Mouse (Mus musculus): ENCODE measurements around the gene Bri3bp.
"Not testable (repeated sequence)": the region's sequence is repeated elsewhere in the genome, so short reads cannot be mapped to it uniquely, and the experiment has no call there.

The Bri3bp gene

GRCm38 (mm10) chr5:125408842-125409241 lies 32.5 kb upstream of the Bri3bp start:
- DNase-seq (ENCODE audit: low spot score in 2 of 2) = peak; percentile 89 to 96

DNA sequence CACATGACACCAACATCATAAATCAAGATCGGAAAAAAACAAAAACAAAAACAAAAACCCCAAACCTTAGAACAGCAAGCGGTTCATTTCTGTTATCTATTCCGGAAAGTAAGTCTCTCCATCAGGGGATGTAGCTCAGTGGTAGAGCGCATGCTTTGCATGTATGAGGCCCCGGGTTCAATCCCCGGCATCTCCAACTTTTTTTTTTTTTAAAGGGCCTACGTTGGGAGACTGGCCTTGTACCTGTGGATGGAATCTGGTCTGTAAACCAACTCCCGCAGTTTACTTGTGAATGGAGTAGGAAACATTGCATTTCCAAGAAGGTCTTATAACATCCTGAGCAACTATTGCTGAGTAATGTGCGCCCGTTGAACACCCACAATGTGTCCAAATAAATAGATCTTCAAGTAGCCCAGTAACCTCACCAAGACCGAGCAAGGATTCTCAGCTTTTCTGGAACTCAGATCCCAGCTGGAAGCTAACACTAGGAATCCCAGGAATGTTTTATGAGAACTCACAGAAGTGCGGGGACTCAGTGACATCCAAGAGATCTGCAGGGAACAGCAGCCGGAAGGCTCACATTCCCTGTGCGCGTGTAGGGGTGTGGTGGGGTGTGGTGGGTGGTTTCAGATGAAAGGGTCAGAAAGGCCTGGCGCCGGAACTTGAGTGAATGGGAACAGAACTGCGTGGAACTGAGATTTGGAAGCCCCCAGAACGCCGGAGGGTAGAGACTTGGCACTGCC lies 31.8 kb upstream of the Bri3bp start:
- DNase-seq (ENCODE audit: low spot score in 2 of 2) = peak; percentile 50 to 74

DNA sequence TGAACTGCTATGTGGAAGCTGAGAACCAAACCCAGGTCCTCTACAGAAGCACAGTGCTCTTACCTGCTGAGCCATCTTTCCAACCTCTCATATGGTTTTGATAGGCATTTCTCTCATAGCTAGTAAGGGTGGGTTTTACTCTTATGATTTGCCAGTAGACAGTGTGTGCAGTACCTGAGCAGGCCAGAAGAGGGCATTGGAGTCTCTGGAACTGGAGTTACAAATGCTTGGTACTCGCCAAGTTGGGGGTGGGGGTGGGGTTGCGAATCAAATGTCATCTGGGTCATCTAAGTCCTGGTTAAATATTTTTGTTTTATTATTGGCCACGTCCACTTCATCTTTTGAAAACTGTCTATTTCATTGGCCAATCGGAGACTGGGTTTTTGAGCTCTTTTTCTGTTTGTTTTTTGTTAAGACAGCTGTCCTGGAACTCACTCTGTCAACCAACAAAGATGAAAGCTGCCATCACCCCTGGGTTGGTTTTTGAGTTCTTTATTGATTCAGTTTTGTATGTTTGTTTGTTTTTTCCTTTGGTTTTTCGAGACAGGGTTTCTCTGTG lies 29.3 kb upstream of the Bri3bp start:
- peak; percentile 75 to 82 for DNase-seq (ENCODE audit: low spot score in 2 of 2)

DNA sequence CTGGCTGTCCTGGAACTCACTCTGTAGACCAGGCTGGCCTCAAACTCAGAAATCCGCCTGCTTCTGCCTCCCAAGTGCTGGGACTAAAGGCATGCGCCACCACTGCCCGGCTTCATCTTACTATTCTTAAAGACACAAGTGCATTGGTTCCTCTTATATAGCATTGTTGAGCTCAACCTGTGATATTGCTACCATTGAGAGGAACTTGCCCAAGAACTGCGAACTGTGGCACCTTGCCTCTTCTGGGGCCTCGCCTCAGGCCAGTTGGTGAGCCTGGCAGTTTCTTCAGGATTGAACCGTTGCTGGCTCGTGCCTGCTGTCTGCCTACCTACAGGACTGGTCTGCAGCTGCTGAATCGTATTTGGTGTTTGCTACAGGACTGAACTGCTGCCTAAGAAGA lies 28.8 kb upstream of the Bri3bp start:
- not testable (repeated sequence) for DNase-seq (ENCODE audit: low spot score in 2 of 2)

- DNase-seq (ENCODE audit: low spot score in 2 of 2) = no peak
Measured at GRCm38 (mm10) chr5:125413763-125414162, 27.6 kb upstream of the Bri3bp start.

DNA sequence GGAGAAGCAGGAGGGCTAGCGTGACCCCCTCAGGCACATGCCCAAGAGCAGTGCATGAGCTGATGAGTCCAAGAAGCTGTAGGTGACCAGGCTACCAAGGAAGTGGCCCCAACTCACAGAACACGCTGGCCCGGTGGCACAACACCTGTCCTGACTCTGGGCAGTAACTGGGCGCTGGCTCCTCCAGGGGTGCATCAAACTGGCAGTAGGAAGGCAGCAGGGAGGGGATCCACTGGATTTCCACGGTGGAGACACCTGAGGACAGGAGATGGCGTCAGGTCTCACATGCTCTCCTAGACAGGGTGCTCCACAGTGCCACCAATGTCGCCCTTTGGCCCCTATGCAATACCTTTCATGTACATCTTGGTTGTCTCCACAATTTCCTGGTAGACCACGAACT lies 25.2 kb upstream of the Bri3bp start:
- DNase-seq (ENCODE audit: low spot score in 2 of 2) = no peak

DNA sequence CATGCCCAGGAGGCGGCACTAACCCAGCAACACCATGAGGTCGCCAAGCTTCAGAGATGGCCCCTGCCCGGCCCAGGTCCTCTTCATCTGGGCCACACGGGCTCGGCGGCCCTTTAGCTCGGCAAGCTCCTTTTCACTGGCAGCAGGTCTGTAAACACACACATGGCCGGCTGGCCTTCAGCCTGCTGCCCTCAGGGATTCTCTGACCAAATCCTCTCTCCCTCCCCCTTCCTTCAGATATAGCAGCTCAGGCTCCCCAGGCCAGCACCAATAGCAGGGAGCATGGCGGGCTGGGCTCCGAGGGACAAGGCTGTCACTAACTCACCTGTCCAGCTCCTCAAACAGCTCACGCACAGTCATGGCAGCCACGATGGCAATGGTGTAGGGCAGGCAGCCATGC lies 22.7 kb upstream of the Bri3bp start:
- DNase-seq (ENCODE audit: low spot score in 2 of 2) = no peak

DNA sequence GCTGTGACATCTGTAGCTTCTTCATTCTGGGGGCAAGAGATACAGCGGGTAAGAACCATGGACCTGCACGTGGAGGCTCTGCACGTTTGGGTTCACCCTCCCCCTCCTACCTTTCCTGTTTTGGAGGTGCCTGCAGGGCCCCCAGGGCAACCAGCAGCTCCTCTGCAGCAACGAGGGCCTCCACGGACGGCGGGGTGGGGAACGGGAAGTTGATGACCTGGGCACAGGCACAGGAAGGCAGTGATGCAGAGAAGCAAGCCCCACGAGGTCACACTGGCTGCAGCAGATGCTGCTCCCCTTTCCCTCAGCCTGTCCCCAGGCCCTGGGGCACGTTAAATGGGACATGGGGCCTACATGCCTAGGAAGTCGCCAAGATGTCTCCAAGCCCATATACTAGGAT lies 22.2 kb upstream of the Bri3bp start:
- no peak for DNase-seq (ENCODE audit: low spot score in 2 of 2)

- DNase-seq (ENCODE audit: low spot score in 2 of 2) = no peak
Measured at GRCm38 (mm10) chr5:125425698-125426276, 15.6 kb upstream of the Bri3bp start.

DNA sequence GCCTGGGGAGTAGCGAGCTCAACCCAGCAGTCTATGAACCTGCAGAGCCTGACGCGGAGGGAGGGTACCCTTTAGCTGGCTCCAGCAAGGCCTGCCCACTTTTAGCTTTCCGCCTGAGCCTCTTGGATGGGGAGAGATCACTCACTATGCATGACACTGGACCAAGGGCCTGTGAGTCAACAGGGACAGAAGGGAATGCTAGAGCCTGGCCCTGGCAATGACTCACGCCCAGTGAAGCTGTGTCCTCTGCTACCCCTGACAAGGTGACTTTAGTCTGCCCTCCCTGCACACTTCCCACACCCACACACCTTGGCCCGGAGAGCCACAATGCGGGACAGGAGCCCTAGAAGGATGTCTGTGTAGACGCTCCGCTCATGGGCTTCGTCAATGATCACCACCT lies 15.0 kb upstream of the Bri3bp start:
- no peak for DNase-seq (ENCODE audit: low spot score in 2 of 2)

DNA sequence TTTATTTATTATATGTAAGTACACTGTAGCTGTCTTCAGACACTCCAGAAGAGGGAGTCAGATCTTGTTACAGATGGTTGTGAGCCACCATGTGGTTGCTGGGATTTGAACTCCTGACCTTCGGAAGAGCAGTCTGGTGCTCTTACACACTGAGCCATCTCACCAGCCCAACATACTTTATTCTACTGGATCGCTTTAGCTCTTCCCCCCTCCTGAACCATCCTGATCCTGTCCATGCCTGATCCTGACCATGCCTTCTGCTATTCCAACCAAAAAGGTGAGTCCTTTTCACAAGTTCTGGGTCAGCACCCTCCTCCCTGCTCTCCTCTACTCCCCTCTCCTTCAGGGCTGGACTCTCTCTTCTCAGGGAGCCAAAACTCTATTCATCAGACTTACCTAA lies 9.0 kb upstream of the Bri3bp start:
- not testable (repeated sequence) for DNase-seq (ENCODE audit: low spot score in 2 of 2)

GRCm38 (mm10) chr5:125433793-125434337 lies 7.5 kb upstream of the Bri3bp start, which contains the start of gene Dhx37:
TSS of gene Dhx37 (minus strand) at chr5:125434121.
- DNase-seq (ENCODE audit: low spot score in 2 of 2) = peak; percentile 92 to 94

DNA sequence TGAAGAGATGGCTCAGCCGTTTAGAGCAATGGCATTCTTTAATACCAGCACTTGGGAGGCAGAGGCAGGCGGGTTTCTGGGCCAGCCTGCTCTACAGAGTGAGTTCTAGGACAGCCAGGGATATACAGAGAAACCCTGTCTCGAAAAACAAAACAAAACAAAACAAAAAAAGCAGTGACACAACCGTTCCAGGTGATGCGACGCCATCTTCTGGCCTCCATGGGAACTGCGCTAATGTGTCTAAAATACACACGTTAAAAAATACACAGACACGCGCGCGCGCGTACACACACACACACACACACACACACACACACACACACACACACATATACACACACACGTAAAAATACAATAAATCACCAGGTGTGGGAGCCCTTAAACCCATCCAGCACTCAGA lies 7.0 kb upstream of the Bri3bp start:
- not testable (repeated sequence) for DNase-seq (ENCODE audit: low spot score in 2 of 2)

DNA sequence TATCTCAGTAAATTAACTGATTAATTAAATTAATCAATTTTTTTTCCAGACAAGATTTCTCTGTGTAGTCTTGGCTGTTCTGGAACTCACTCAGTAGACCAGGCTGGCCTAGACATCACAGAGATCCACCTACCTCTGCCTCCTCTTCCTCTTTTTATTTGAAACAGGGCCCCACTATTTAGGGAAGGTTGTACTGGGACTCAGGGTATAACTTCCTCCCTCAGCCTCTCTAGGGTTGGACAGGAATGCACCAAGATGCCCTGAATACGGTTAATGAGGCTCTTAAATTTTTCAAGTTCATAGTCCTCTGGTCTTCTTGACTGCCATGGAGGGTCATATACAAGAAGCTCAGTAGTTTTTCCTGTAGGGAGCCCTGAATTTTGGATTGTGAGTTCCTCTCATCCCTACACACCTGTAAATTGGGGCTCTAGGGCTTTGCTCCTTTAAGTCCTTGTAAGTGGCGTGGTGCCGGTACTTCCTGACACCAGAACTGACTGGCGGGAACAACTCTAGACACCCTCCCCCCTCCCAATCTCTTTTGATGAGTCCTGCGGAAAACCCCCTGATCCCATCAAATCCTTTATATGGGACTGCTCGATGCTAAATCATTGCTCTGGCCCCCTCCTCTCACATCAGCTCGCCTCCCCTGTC lies 660 bp upstream of the Bri3bp start:
- DNase-seq (ENCODE audit: low spot score in 2 of 2) = no peak

DNA sequence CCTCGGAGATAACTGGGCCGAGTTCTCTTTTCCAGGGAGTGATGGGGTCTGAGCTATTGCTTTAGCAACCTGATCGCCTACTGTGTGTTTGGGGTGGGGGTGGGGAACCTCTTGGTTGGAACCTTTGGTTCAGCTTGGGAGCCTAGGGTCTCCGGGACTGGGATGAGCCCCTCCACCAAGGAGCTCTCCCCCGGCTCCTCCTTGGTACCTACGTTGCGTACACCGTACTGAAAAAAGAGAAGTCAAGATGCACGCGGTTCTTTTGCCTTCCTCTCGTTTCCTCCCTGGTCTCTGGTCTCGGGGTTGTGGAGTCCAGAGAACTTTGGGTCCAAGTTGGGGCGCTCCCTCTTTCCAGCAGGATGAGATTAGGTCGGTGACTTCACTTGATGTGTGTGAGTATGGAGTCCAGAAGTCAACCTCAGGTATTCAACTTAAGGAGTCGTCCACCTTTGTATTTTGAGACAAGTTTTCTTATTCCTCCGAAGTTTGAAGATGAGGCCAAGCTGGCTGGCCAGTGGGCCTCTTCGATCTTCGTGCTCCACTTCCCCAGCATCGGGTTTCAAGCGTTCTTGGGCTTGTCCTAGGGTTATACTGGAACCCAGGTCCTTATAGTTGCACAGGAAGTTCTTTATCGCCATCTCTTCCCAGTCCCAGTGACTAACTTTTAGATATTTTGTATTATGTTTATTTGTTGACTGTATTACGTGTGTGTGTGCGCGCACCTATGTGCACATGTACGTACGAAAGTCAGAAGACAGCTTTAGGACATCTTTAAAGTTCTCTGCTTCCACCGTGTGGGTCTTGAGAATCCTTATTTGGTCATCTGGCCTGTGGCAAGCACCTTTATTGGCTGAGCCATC lies 998 bp downstream of the Bri3bp start:
- peak in 1 of 2 experiments; percentile 25 for DNase-seq (ENCODE audit: low spot score in 2 of 2)

DNA sequence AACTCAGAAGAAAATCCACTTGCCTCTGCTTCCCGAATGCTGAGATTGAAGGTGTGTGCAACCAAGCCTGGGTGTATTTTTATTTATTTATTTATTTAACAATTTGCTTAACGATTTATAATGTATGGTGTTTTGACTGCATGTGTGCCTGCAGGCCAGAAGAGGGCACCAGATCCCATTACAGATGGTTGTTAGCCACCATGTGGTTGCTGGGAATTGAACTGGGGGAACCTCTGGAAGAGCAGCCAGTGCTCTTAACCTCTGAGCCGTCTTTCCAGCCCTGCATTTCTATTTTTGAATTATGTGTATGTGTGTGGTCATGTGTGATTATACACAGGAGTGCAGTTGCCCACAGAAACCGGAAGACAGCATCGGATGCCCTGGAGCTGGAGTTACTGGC lies 2.0 kb downstream of the Bri3bp start:
- no peak for DNase-seq (ENCODE audit: low spot score in 2 of 2)

DNA sequence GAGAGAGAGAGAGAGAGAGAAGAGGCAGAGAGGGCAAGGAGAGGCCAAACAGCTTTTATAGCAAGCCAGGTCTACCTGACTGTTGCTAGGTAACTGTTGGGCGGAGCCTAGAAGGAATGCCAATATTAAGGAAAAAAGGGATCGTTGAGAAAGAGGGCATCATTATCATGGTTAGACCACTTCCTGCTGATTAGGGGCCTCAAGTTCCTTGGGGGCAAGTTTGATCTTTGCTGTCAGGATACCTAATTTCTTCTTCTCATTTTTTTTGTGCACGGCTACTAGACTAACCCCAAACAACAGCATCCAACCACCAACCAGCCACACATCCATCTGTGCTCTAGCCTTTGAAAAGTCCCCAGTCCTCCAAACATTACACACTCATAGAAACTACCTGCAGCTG lies 2.5 kb downstream of the Bri3bp start:
- no peak for DNase-seq (ENCODE audit: low spot score in 2 of 2)

DNA sequence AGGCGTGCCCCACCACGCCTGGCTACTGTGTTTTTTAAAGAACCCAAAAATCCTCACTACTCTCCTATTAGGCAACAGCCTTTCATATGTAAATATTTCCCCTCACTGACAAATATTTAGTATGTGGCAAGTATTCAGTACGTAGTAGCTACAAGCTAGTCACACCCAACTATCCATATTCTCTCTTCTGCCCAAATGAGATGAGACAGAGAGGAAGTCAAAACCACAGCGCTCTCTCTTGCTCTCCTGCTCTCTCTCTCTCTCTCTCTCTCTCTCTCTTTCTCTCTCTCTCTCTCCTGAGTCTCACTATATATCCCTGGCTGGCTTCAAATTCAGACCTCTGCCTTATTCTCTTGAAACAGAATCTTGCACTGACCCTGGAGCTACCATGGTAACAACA lies 3.2 kb downstream of the Bri3bp start:
- no peak for DNase-seq (ENCODE audit: low spot score in 2 of 2)

DNA sequence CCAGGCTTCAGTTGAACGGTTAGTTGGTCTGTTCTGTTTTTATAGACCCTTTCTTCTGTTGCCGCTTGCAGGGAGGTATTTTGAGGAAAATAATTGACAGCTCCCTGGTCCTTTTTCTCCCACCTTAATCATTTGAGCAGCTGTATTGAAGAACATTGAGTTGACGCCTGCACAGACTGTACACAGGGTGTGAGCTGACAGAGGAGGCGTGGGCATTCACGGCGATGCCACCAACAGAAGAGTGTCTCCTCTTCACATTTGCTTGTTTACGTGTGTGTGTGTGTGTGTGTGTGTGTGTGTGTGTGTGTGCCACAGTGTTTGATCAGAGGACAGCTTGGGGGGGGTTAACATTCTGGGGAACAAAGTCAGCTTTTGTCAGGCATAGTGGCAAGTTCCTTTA lies 5.0 kb downstream of the Bri3bp start:
- peak; percentile 39 to 49 for DNase-seq (ENCODE audit: low spot score in 2 of 2)

- no peak for DNase-seq (ENCODE audit: low spot score in 2 of 2)
Measured at GRCm38 (mm10) chr5:125448026-125448425, 6.7 kb downstream of the Bri3bp start.

DNA sequence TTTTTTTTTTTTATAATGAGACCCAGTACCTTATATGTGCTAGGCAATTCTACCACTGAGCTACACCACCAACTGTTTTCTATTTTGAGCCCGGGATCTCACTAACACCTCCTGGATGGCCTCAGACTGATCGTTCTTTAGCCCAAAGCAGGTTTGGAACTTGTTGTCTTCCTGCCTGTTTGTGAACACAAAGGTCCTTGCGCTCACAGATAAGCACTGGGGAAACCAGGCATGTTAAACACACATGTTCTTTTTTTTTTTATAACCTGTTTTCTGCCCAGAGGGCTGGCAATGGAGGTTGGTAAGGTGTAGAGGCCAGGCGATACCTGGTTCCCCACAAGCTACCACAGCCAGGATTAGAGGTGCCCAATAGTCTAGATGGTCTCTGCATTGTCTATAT lies 7.3 kb downstream of the Bri3bp start:
- no peak for DNase-seq (ENCODE audit: low spot score in 2 of 2)

All from right cerebral cortex, adult 2 months (tissue).